Mouse (Mus musculus): ENCODE results near the gene Os9.

GRCm38 (mm10) chr10:127147135-127147534 is 26.2 kb upstream of the Os9 start:
- TF ChIP-seq CTCF (IDR thresholded peaks at IDR 0.05; ENCODE audit: low read depth) (no peak), EP300 (IDR thresholded peaks at IDR 0.05; ENCODE audit: low read depth) (no peak)
